Mouse (Mus musculus): ENCODE results near the gene Ociad1.
"Not testable (repeated sequence)": the region's sequence is repeated elsewhere in the genome, so short reads cannot be mapped to it uniquely, and the experiment has no call there.

The Ociad1 gene

GRCm38 (mm10) chr5:73285470-73285978, 7.1 kb upstream of the Ociad1 start:
- no peak for DNase-seq

GRCm38 (mm10) chr5:73286603-73287002, 6.0 kb upstream of the Ociad1 start:
- no peak for DNase-seq

- no peak for DNase-seq
Measured at GRCm38 (mm10) chr5:73289900-73290299, 2.7 kb upstream of the Ociad1 start.

GRCm38 (mm10) chr5:73293458-73293827, 859 bp downstream of the Ociad1 start:
- no peak for DNase-seq

GRCm38 (mm10) chr5:73295016-73295415, 2.4 kb downstream of the Ociad1 start:
- no peak for DNase-seq

- DNase-seq, result no peak
Measured at GRCm38 (mm10) chr5:73295916-73296315, 3.3 kb downstream of the Ociad1 start.

GRCm38 (mm10) chr5:73301601-73302307, 9.2 kb downstream of the Ociad1 start:
- no peak for DNase-seq

- no peak for DNase-seq
Measured at GRCm38 (mm10) chr5:73304507-73304906, 11.9 kb downstream of the Ociad1 start.

GRCm38 (mm10) chr5:73306486-73306885, 13.9 kb downstream of the Ociad1 start:
- no peak for DNase-seq

GRCm38 (mm10) chr5:73307297-73307696, 14.7 kb downstream of the Ociad1 start:
- DNase-seq, result no peak

- no peak for DNase-seq
Measured at GRCm38 (mm10) chr5:73309496-73309895, 16.9 kb downstream of the Ociad1 start.

GRCm38 (mm10) chr5:73310401-73310800, 17.8 kb downstream of the Ociad1 start:
- no peak for DNase-seq

GRCm38 (mm10) chr5:73311458-73311857, 18.9 kb downstream of the Ociad1 start:
- DNase-seq, result no peak

GRCm38 (mm10) chr5:73313591-73313990, 21.0 kb downstream of the Ociad1 start:
- no peak for DNase-seq

- no peak for DNase-seq
Measured at GRCm38 (mm10) chr5:73314654-73315053, 22.1 kb downstream of the Ociad1 start.

GRCm38 (mm10) chr5:73319306-73319705, 26.7 kb downstream of the Ociad1 start:
- no peak for DNase-seq

GRCm38 (mm10) chr5:73322684-73323083, 30.1 kb downstream of the Ociad1 start:
- not testable (repeated sequence) for DNase-seq

- no peak for DNase-seq
Measured at GRCm38 (mm10) chr5:73323602-73324001, 31.0 kb downstream of the Ociad1 start.

GRCm38 (mm10) chr5:73324526-73325170, 32.1 kb downstream of the Ociad1 start:
- no peak for DNase-seq

GRCm38 (mm10) chr5:73331002-73331401, 38.4 kb downstream of the Ociad1 start:
- DNase-seq, result no peak

GRCm38 (mm10) chr5:73336448-73336847, 43.9 kb downstream of the Ociad1 start:
- DNase-seq, result no peak

- DNase-seq, result peak; percentile 2 to 6
Measured at GRCm38 (mm10) chr5:73337961-73338831, 45.6 kb downstream of the Ociad1 start.

- no peak for DNase-seq
Measured at GRCm38 (mm10) chr5:73338832-73339163, 46.2 kb downstream of the Ociad1 start.

Measured in B cell, adult 2 months (primary cell).